Mouse (Mus musculus): ENCODE measurements at regions not wholly inside any gene's neighbourhood (a gene's known extent, or its start where the extent isn't known, plus 50 kb on each side); places are given as distances from the start of the nearest gene placed in this dataset.

- DNase-seq (ENCODE audit: low spot score in 2 of 2): no peak
Observed at GRCm38 (mm10) chr5:39173491-39173890, 296.9 kb upstream of the Clnk start.

DNA sequence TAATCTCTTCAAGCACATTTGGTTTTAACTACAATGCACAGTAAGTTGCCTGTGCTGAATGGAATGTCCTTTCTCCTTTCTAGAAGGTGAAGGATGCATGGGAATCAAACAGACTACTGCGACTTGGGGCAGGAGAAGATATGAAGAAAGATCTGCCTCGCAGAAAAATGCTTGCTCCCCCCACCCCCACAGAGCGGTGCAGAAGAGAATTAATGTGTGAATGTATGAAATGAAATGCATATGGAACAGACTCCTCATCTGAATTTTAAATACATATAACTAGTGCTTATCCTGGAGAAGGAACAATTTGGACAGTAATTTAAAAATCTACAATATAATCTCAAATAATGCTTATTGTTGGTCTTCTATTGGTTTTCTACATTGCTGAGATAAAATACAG, 283.0 kb upstream of the Clnk start:
- DNase-seq (ENCODE audit: low spot score in 2 of 2): no peak

- no peak for DNase-seq (ENCODE audit: low spot score in 2 of 2)
Observed at GRCm38 (mm10) chr5:39155763-39156162, 279.2 kb upstream of the Clnk start.

GRCm38 (mm10) chr5:39153291-39153794, 276.7 kb upstream of the Clnk start:
- DNase-seq (ENCODE audit: low spot score in 2 of 2): no peak

GRCm38 (mm10) chr5:39151917-39152316, 275.3 kb upstream of the Clnk start:
- no peak for DNase-seq (ENCODE audit: low spot score in 2 of 2)

DNA sequence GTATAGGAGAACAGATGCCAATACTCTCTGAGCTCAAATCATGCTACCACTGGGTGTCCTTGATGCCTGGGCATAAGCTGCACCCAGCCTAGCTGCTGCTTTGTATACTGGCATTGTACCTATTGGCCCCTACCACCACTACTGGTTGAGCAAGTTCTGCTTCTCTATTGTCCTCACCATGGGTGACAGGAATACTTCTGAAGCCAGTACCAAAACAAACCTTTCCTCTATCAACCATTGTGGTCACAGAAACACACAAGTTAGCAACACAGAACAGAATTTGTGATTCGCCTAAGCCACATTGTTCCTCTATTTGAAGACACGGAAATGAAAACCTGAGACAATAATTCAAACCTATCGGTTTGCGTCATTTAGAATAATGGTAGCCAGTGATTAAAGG, 274.3 kb upstream of the Clnk start:
- no peak for DNase-seq (ENCODE audit: low spot score in 2 of 2)

DNA sequence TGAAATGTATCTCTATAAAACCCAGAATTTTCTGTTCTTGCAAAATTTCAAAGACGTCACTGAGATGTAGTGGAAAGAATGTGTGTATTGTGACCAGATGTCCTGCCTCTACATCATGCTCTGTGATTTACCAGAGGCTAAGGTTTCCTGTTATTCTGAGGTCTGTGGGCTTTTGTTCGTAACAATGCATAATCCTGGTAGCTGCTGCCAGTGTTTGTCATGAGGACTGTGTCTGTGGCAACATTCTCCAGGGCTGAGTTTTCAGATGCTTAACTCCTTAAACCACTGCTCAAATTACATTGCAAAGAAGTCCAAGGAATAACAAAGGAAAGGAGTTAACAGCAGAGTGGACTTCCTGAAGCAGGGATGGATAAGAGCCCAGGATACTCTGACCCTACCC, 269.0 kb upstream of the Clnk start:
- no peak for DNase-seq (ENCODE audit: low spot score in 2 of 2)

DNA sequence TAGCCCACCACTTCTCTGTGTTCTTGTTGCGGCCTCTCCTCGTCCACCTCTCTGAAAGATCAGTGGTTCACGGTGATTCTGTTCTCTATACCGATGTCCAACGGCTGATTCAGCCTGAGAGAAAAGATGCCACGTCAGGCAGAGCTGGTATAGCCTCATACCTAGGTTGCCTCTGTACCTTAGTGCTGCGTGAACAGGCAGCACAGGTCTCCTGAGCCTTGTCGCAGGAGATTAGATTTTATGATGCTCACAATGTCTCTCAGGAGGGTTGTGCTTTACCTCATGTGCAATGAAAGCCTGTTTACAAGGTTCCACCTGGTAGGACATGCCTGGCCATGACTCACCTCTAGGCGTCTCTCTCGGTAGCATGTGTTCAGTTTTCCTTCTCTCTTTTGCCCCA, 267.6 kb upstream of the Clnk start:
- no peak for DNase-seq (ENCODE audit: low spot score in 2 of 2)

DNA sequence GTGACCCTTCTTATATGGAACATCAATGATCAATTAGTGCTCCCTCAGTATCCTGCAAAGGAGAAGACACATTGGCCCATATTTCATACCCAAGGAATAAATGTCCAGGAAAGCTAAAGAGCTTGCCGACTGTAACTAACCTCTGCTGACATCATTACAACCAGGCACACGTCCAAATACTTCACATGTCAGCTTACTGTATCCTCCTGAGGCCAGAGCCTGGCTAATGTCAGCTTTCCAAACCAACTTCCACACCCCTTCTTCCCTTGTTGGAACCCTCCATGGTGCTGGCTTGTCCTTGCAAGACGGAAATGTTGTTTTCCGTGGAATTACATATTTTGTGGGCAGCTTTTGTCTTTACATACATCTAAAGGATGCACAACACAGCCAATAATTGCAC, 267.0 kb upstream of the Clnk start:
- DNase-seq (ENCODE audit: low spot score in 2 of 2): no peak

GRCm38 (mm10) chr5:39138375-39138774, 261.8 kb upstream of the Clnk start:
- DNase-seq (ENCODE audit: low spot score in 2 of 2): no peak

GRCm38 (mm10) chr5:39128931-39129330, 252.3 kb upstream of the Clnk start:
- DNase-seq (ENCODE audit: low spot score in 2 of 2): no peak

DNA sequence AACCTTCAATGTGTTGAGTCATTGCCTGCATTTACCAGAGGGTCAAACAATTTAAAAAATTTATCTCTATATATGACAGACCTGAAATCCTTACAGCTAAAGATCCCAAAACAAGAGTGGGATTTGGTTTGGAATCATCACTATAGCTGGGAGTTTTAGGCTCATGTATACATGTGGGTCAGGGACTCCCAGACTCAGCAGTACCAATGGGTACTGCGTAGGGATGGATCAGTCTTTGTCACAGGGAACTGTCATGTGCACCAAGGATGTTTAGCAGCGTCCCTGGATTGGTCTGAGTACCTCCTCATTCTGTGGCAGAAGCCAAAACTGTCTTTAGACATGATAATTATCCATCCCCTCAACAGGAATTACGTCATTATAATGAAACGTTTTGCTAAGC, 250.2 kb upstream of the Clnk start:
- DNase-seq (ENCODE audit: low spot score in 2 of 2): no peak

DNA sequence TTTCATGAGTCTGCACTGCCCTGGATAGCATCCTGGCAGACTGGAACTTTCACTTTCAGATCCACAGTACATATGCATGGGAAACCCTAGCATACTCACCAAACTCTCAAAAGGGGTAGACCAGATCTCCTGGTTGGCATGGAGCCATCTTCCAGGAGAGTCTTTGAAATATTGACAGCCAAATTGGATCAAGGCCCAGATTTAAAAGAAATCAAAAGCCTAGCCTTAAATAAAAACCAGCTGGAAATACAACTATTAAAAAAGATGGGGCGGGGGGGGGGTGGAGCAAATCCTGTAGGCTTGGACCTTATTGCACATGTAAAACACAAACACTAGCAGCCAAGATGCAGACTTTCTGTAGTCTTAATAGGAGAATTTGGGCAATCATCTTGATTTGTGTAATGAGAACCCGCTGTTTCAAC, 249.7 kb upstream of the Clnk start:
- DNase-seq (ENCODE audit: low spot score in 2 of 2): no peak

- no peak for DNase-seq (ENCODE audit: low spot score in 2 of 2)
Observed at GRCm38 (mm10) chr5:39110336-39110735, 233.7 kb upstream of the Clnk start.

- DNase-seq (ENCODE audit: low spot score in 2 of 2): no peak
Observed at GRCm38 (mm10) chr5:39109526-39109925, 232.9 kb upstream of the Clnk start.

DNA sequence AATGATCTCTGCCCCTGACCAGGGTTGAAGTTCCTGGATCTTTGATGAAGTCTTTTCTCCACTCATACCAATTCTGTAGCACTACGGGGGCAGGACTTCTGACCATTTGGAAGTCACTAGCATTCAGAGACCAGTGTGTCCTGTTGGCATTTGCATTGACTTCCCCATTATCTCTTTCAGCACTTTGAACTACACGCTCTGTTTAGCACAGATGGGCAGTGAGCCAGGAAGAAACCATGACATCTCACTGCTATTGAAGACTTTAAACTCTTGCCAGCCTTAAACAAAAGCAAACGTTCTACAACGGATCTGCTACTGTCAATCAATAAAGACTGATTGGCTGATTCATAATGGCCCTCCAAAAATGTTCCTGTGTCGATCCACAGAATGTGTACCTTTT, 222.5 kb upstream of the Clnk start:
- DNase-seq (ENCODE audit: low spot score in 2 of 2): peak in 1 of 2 experiments; percentile 1

GRCm38 (mm10) chr5:39094875-39095274, 218.3 kb upstream of the Clnk start:
- no peak for DNase-seq (ENCODE audit: low spot score in 2 of 2)

- DNase-seq (ENCODE audit: low spot score in 2 of 2): no peak
Observed at GRCm38 (mm10) chr5:39076555-39077178, 200.1 kb upstream of the Clnk start.

- no peak for DNase-seq (ENCODE audit: low spot score in 2 of 2)
Observed at GRCm38 (mm10) chr5:39069683-39070082, 193.1 kb upstream of the Clnk start.

- no peak for DNase-seq (ENCODE audit: low spot score in 2 of 2)
Observed at GRCm38 (mm10) chr5:39063061-39063460, 186.4 kb upstream of the Clnk start.

- DNase-seq (ENCODE audit: low spot score in 2 of 2): no peak
Observed at GRCm38 (mm10) chr5:39052490-39053250, 176.1 kb upstream of the Clnk start.

DNA sequence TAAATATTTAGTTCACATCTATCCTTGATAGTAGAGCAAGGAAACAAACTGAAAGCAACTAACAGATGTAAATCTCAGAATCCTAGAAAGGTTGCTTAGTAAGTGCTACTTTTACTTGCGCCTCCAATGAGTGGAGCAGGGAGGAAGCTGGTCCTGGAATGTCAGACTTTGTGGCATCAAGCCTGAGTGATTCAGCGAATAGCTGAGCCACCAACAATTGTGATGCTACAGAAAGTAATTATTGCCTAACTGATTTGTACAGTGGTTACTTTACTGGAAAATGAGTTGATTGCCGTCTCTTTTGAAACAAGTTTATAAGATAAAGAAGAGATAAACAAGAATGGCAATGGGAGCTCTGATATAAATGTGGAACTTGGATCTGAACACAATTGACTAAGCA, 173.9 kb upstream of the Clnk start:
- DNase-seq (ENCODE audit: low spot score in 2 of 2): no peak

GRCm38 (mm10) chr5:39049141-39049540, 172.5 kb upstream of the Clnk start:
- no peak for DNase-seq (ENCODE audit: low spot score in 2 of 2)
